Comparison of ENCODE assay signal across 8 mouse cellular contexts in the genomic region with DNA sequence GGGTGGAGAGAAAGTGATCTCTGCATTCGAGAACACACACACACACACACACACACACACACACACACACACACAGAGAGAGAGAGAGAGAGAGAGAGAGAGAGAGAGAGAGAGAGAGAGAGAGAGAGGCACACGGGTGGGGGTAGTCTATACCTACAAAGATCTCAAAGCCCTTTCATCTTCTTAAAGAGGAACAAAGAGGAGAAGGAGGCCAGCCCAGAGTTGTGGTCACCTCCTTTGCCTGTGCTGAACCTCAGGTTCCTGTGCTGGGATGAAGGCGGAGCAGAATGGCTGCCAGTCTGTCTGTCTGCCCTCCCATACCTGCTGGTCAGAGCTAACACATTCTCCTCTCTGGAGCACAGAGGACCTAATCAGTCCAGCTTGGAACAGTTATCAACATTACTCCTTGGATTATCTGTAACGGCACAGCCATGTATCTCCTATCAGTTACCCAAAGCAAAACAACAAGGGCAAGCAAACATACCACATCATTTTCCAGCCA. TPM values are rescaled to one million over a fixed set of nuclear protein-coding genes. Genes with fewer than 3 reads are reported as not detected.
A peak's percentile ranks its signal among the peaks of the same experiment; 100 is the strongest.
DNase-seq lines count a peak whose midpoint lies in the region; ATAC-seq and TF ChIP-seq lines count a peak whose summit lies in the region.
"Had no signal": no experiment of that assay in that cellular context is flagged by ENCODE, and none has a peak within 500 bp of the region (broad histone marks: within the 10 kb centered on the region; RNA-seq: fewer than 3 reads in every experiment).

No protein-coding gene starts in this region.

- TF ChIP-seq POLR2A in MEL (IDR thresholded peaks at IDR 0.05; ENCODE audit: control insufficient read depth in 1 of 2, insufficient read depth in 1 of 2, low read depth in 1 of 2, low read length in 2 of 2, poor library complexity in 1 of 2), result no peak

- ATAC-seq in hindbrain, embryonic 14.5 days (ENCODE audit: low FRiP score), result no peak
- ATAC-seq in midbrain, embryonic 12.5 days (ENCODE audit: low FRiP score, low read depth), result peak; percentile 14; the same call in 1 of the 2 replicates

- peak in 1 of 2 experiments; percentile 79; a peak in 3 of 4 replicates for TF ChIP-seq EP300 in MEL (IDR thresholded peaks at IDR 0.05; ENCODE audit: low read depth in 1 of 2, low read length in 2 of 2)

- peak overlapping the region; percentile 67 for H3K27ac ChIP-seq in MEL (ENCODE audit: control insufficient read depth, low read depth, low read length)
- peak overlapping the region; percentile 92 for H3K27ac ChIP-seq in hindbrain, embryonic 14.5 days
- peak overlapping the region; percentile 96 for H3K27ac ChIP-seq in midbrain, embryonic 12.5 days (replicated peaks)

- no peak for TF ChIP-seq CTCF in MEL (IDR thresholded peaks at IDR 0.05 in 2 of 3, conservative IDR thresholded peaks at IDR 0.05 in 1 of 3; ENCODE audit: control insufficient read depth in 1 of 3, insufficient read depth in 1 of 3, low read depth in 2 of 3, low read length in 3 of 3, poor library complexity in 1 of 3, severe bottlenecking in 1 of 3)

- peak overlapping the region; percentile 5 for H3K9ac ChIP-seq in MEL (ENCODE audit: control insufficient read depth, low read depth, low read length, poor library complexity, severe bottlenecking)
- H3K9ac ChIP-seq in hindbrain, embryonic 14.5 days, result peak overlapping the region; percentile 69
- peak overlapping the region; percentile 66 for H3K9ac ChIP-seq in midbrain, embryonic 12.5 days (replicated peaks)

- H3K4me1 ChIP-seq in MEL (ENCODE audit: control insufficient read depth in 1 of 2, insufficient read depth in 2 of 2, low read length in 2 of 2), result peaks cover 21 to 48% of the 10 kb centered on the region in 2 experiments
- peaks cover 25% of the 10 kb centered on the region for H3K4me1 ChIP-seq in hindbrain, embryonic 14.5 days (replicated peaks; ENCODE audit: control insufficient read depth, insufficient read depth, low read length)
- H3K4me1 ChIP-seq in midbrain, embryonic 12.5 days, result peaks cover 32% of the 10 kb centered on the region

- WGBS in hindbrain, embryonic 14.5 days, result 40% methylated on average over 4 of the region's 4 CpGs
- 73% methylated on average over 2 of the region's 4 CpGs for WGBS in midbrain, embryonic 12.5 days

- H3K4me2 ChIP-seq in hindbrain, embryonic 14.5 days (replicated peaks), result peak overlapping the region; percentile 58
- H3K4me2 ChIP-seq in midbrain, embryonic 12.5 days (replicated peaks), result peak overlapping the region; percentile 61

- H3K36me3 ChIP-seq in MEL (ENCODE audit: control insufficient read depth in 1 of 2, insufficient read depth in 2 of 2, low read length in 2 of 2), result peaks cover 0 to 37% of the 10 kb centered on the region in 2 experiments; a peak in 3 of 4 replicates
- H3K36me3 ChIP-seq in hindbrain, embryonic 14.5 days (replicated peaks; ENCODE audit: control insufficient read depth, insufficient read depth), result no peaks in the 10 kb centered on the region
- no peaks in the 10 kb centered on the region for H3K36me3 ChIP-seq in midbrain, embryonic 12.5 days

- H3K4me3 ChIP-seq in MEL (ENCODE audit: control insufficient read depth in 1 of 2, insufficient read depth in 1 of 2, low read depth in 2 of 2, low read length in 2 of 2), result no peak overlapping the region; a peak in 1 of 4 replicates
- H3K4me3 ChIP-seq in hindbrain, embryonic 14.5 days (replicated peaks; ENCODE audit: low read length), result no peak overlapping the region
- peak overlapping the region; percentile 31; the same call in 1 of the 2 replicates for H3K4me3 ChIP-seq in midbrain, embryonic 12.5 days

- no peaks in the 10 kb centered on the region for H3K27me3 ChIP-seq in MEL (ENCODE audit: control insufficient read depth in 1 of 2, insufficient read depth in 2 of 2, low read length in 2 of 2)
- no peaks in the 10 kb centered on the region for H3K27me3 ChIP-seq in hindbrain, embryonic 14.5 days (ENCODE audit: control insufficient read depth, insufficient read depth, low read length)
- H3K27me3 ChIP-seq in midbrain, embryonic 12.5 days, result no peaks in the 10 kb centered on the region

- no peaks in the 10 kb centered on the region for H3K9me3 ChIP-seq in MEL (replicated peaks; ENCODE audit: insufficient read depth, low read length)
- no peaks in the 10 kb centered on the region for H3K9me3 ChIP-seq in hindbrain, embryonic 14.5 days (ENCODE audit: control insufficient read depth, low read length)
- H3K9me3 ChIP-seq in midbrain, embryonic 12.5 days, result no peaks in the 10 kb centered on the region

- DNase-seq in CD4-positive, CD25-positive, alpha-beta regulatory T cell, adult 2 months (ENCODE audit: low read depth, low spot score), result peak; percentile 74
- DNase-seq in MEL (ENCODE audit: low read depth, low spot score), result peak; percentile 86
- DNase-seq in hindbrain, embryonic 14.5 days (ENCODE audit: low spot score), result no peak
- DNase-seq in cerebellum, adult 11-12 months, result no peak
- no peak for DNase-seq in frontal cortex, postnatal 36 days (ENCODE audit: low spot score in 2 of 2)
- no peak for DNase-seq in left cerebral cortex, adult 18-20 months (ENCODE audit: low spot score in 2 of 2)
- DNase-seq: cerebellum, postnatal 25 days had no signal

- H3K79me2 ChIP-seq in MEL (ENCODE audit: control insufficient read depth, insufficient read depth, low read length, poor library complexity), result peaks cover 34% of the 10 kb centered on the region

- TF ChIP-seq RAD21 in MEL (IDR thresholded peaks at IDR 0.05; ENCODE audit: low read depth, low read length), result no peak

TF ChIP-seq in MEL, 35 proteins besides CTCF, POLR2A, EP300 and RAD21 (continues in another document):
- TF ChIP-seq MYC (IDR thresholded peaks at IDR 0.05; ENCODE audit: low read depth, low read length) (no peak), JUND (IDR thresholded peaks at IDR 0.05; ENCODE audit: low read depth, low read length) (peak; percentile 94), KAT2A (conservative IDR thresholded peaks at IDR 0.05; ENCODE audit: low read depth, low read length) (no peak), TCF12 (IDR thresholded peaks at IDR 0.05; ENCODE audit: low read depth, low read length) (peak; percentile 38; the same call in 1 of the 2 replicates), E2F4 (IDR thresholded peaks at IDR 0.05; ENCODE audit: borderline replicate concordance, low read depth, low read length) (no peak), CHD2 (IDR thresholded peaks at IDR 0.05; ENCODE audit: low read length) (no peak), MXI1 (IDR thresholded peaks at IDR 0.05; ENCODE audit: low read depth, low read length) (peak; percentile 63; the same call in 1 of the 2 replicates), GABPA (IDR thresholded peaks at IDR 0.05; ENCODE audit: low read depth, low read length) (no peak), ZKSCAN1 (IDR thresholded peaks at IDR 0.05; ENCODE audit: low read depth, low read length) (no peak), ZC3H11A (IDR thresholded peaks at IDR 0.05; ENCODE audit: low read depth, low read length) (no peak), NRF1 (IDR thresholded peaks at IDR 0.05; ENCODE audit: insufficient read depth, low read depth, low read length, poor library complexity, severe bottlenecking) (no peak), UBTF (IDR thresholded peaks at IDR 0.05; ENCODE audit: borderline replicate concordance, insufficient read depth, low read depth, low read length) (no peak), MAX (IDR thresholded peaks at IDR 0.05; ENCODE audit: low read length) (0 out of 2 replicates have a peak, but pooled peaks have one; percentile 23), ELF1 (IDR thresholded peaks at IDR 0.05; ENCODE audit: low read depth, low read length) (no peak), ZNF384 (IDR thresholded peaks at IDR 0.05; ENCODE audit: low read depth, low read length) (no peak)

RNA-seq across cellular contexts. Expression of gene Cfap43, which starts 8.9 kb away (rescaled TPM):
- total RNA-seq in MEL (2012; rRNA removed), result 0.12 TPM in 1 of 2 replicates, not detected in the other
- under 1 TPM in 1 of 2 experiments, not detected in 1; 0.10 TPM for polyA plus RNA-seq in MEL (2012; ENCODE audit: insufficient read depth in 1 of 2, insufficient read length in 2 of 2, low read depth in 1 of 2, low replicate concordance in 2 of 2, missing spikeins in 1 of 2)
- 2.3 and 4.2 TPM in 2 replicates for polyA plus RNA-seq in hindbrain, embryonic 14.5 days (2014; fragmentation: Nextera tagmentation; extraction: Ambion mirVana)
- polyA plus RNA-seq in midbrain, embryonic 12.5 days (2016; fragmentation: Nextera tagmentation; extraction: Ambion mirVana), result 0.13 and 0.14 TPM in 2 replicates
- under 1 TPM; 0.45 to 0.70 TPM for total RNA-seq in left cerebral cortex, adult 18-20 months (2021)

RNA-seq across cellular contexts. Expression of gene Itprip, which starts 8.9 kb away (rescaled TPM):
- 25.4 and 26.9 TPM in 2 replicates for total RNA-seq in MEL (2012; rRNA removed)
- polyA plus RNA-seq in MEL (2012; ENCODE audit: insufficient read depth in 1 of 2, insufficient read length in 2 of 2, low read depth in 1 of 2, low replicate concordance in 2 of 2, missing spikeins in 1 of 2), result 10 to 100 TPM in 1 of 2 experiments, not detected in 1; 26.3 TPM
- 4.1 and 5.4 TPM in 2 replicates for polyA plus RNA-seq in hindbrain, embryonic 14.5 days (2014; fragmentation: Nextera tagmentation; extraction: Ambion mirVana)
- polyA plus RNA-seq in midbrain, embryonic 12.5 days (2016; fragmentation: Nextera tagmentation; extraction: Ambion mirVana), result 16.3 and 18.9 TPM in 2 replicates
- 1 to 10 TPM; 1.1 to 1.3 TPM for total RNA-seq in left cerebral cortex, adult 18-20 months (2021)

RNA-seq across cellular contexts. Expression of gene Cfap58, which starts 27.3 kb away (rescaled TPM):
- total RNA-seq in MEL (2012; rRNA removed), result not detected in 2 replicates
- polyA plus RNA-seq in MEL (2012; ENCODE audit: insufficient read depth in 1 of 2, insufficient read length in 2 of 2, low read depth in 1 of 2, low replicate concordance in 2 of 2, missing spikeins in 1 of 2), result not detected
- polyA plus RNA-seq in hindbrain, embryonic 14.5 days (2014; fragmentation: Nextera tagmentation; extraction: Ambion mirVana), result 0.46 and 1.1 TPM in 2 replicates
- 0.20 and 0.27 TPM in 2 replicates for polyA plus RNA-seq in midbrain, embryonic 12.5 days (2016; fragmentation: Nextera tagmentation; extraction: Ambion mirVana)
- under 1 TPM; 0.12 to 0.51 TPM for total RNA-seq in left cerebral cortex, adult 18-20 months (2021)

RNA-seq across cellular contexts. Expression of gene Gsto2, which starts 44.8 kb away (rescaled TPM):
- total RNA-seq in MEL (2012; rRNA removed), result not detected in 2 replicates
- under 1 TPM in 1 of 2 experiments, not detected in 1; 0.14 TPM for polyA plus RNA-seq in MEL (2012; ENCODE audit: insufficient read depth in 1 of 2, insufficient read length in 2 of 2, low read depth in 1 of 2, low replicate concordance in 2 of 2, missing spikeins in 1 of 2)
- 1.2 and 1.3 TPM in 2 replicates for polyA plus RNA-seq in hindbrain, embryonic 14.5 days (2014; fragmentation: Nextera tagmentation; extraction: Ambion mirVana)
- 0.73 and 1.5 TPM in 2 replicates for polyA plus RNA-seq in midbrain, embryonic 12.5 days (2016; fragmentation: Nextera tagmentation; extraction: Ambion mirVana)
- total RNA-seq in left cerebral cortex, adult 18-20 months (2021), result 1 to 10 TPM; 2.1 to 2.5 TPM

RNA-seq across cellular contexts. Expression of gene Gsto1, which starts 55.4 kb away (rescaled TPM):
- total RNA-seq in MEL (2012; rRNA removed), result 114 and 143 TPM in 2 replicates
- 100 to 1,000 TPM; 190 to 461 TPM for polyA plus RNA-seq in MEL (2012; ENCODE audit: insufficient read depth in 1 of 2, insufficient read length in 2 of 2, low read depth in 1 of 2, low replicate concordance in 2 of 2, missing spikeins in 1 of 2)
- 127 and 135 TPM in 2 replicates for polyA plus RNA-seq in hindbrain, embryonic 14.5 days (2014; fragmentation: Nextera tagmentation; extraction: Ambion mirVana)
- 66.4 and 77.5 TPM in 2 replicates for polyA plus RNA-seq in midbrain, embryonic 12.5 days (2016; fragmentation: Nextera tagmentation; extraction: Ambion mirVana)
- total RNA-seq in left cerebral cortex, adult 18-20 months (2021), result 10 to 100 TPM; 39.4 to 41.8 TPM

Comparison
In these comparisons a context has a peak if more than half of its experiments do, and no peak if none do; other contexts are left out.
1. DNase-seq: peak in CD4-positive, CD25-positive, alpha-beta regulatory T cell, adult 2 months (single experiment) and MEL (single experiment); none in hindbrain, embryonic 14.5 days (single experiment), cerebellum, adult 11-12 months (single experiment), frontal cortex, postnatal 36 days (0 of 2) and left cerebral cortex, adult 18-20 months (0 of 2).
2. H3K9ac ChIP-seq: peak in every context shown above with its lines; median percentile 69 in hindbrain, embryonic 14.5 days; 66 in midbrain, embryonic 12.5 days; 5 in MEL.
3. Peak in every context shown above with its lines, with median percentiles within 50 percentile points of each other: H3K27ac ChIP-seq.